Mouse (Mus musculus): ENCODE results near the gene Crk.

- TF ChIP-seq CTCF (IDR thresholded peaks at IDR 0.05; ENCODE audit: low read depth) (no peak), EP300 (IDR thresholded peaks at IDR 0.05; ENCODE audit: low read depth) (no peak)
Measured at GRCm38 (mm10) chr11:75658996-75659750, 19.9 kb upstream of the Crk start.

Data from liver, postnatal 0 days (tissue).